Mouse (Mus musculus) CD4-positive naive resting alpha-beta T cell, adult 57 days (primary cell): Measurements from ENCODE around the gene Fgf2. TPM values are rescaled to one million over a fixed set of nuclear protein-coding genes. Genes with fewer than 3 reads are reported as not detected.

Experiments used
- total RNA-seq: library from RNA; stranded (reverse); gene quantifications from one replicate; pipeline ENCODE4 v1.2.4, GENCODE M21; 2023

Gene Fgf2
- total RNA-seq = 0.12 TPM

GRCm38 (mm10) chr3:37348221-37349165, at the start of gene Fgf2:
TSS of gene Fgf2 (plus strand) at chr3:37348346.

GRCm38 (mm10) chr3:37312370-37312941, 35.7 kb upstream of the Fgf2 start, which contains the start of the genes Bbs12 and Cetn4:
TSS of gene Bbs12 (plus strand) at chr3:37312554.
TSS of gene Cetn4 (minus strand) at chr3:37312708.

GRCm38 (mm10) chr3:37419458-37419991, 71.4 kb downstream of the Fgf2 start, which contains the start of gene Spata5:
TSS of gene Spata5 (plus strand) at chr3:37419896.

GRCm38 (mm10) chr3:37420072-37420471, 71.9 kb downstream of the Fgf2 start, which contains the start of gene Nudt6:
TSS of gene Nudt6 (minus strand) at chr3:37420211.

Other genes starting within 250 kb of the Fgf2 start
- gene Il2, start 222.4 kb upstream of the Fgf2 start, total RNA-seq = not detected
- 0.53 TPM for gene Il21, start 115.7 kb upstream of the Fgf2 start, total RNA-seq
- 2.5 TPM for gene Bbs12, start 35.8 kb upstream of the Fgf2 start, total RNA-seq
- 0.53 TPM for gene Cetn4, start 35.6 kb upstream of the Fgf2 start, total RNA-seq
- gene Spata5, start 71.5 kb downstream of the Fgf2 start, total RNA-seq = 81.9 TPM
- 27.6 TPM for gene Nudt6, start 71.9 kb downstream of the Fgf2 start, total RNA-seq